17 mouse cellular contexts compared by ENCODE assay signal in genomic region chr4:148071508-148071907, GRCm38 (mm10). TPM values are rescaled to one million over a fixed set of nuclear protein-coding genes. Genes with fewer than 3 reads are reported as not detected.
DNase-seq lines count a peak whose midpoint lies in the region; ATAC-seq lines count a peak whose summit lies in the region.
"Had no signal": no experiment of that assay in that cellular context is flagged by ENCODE, and none has a peak within 500 bp of the region (broad histone marks: within the 10 kb centered on the region; RNA-seq: fewer than 3 reads in every experiment).

No protein-coding gene starts in this region.

- no peak overlapping the region for H3K4me2 ChIP-seq in kidney, embryonic 15.5 days
- H3K4me2 ChIP-seq: liver, embryonic 13.5 days; neural tube, embryonic 13.5 days; stomach, embryonic 15.5 days had no signal

- H3K27me3 ChIP-seq in kidney, embryonic 15.5 days: no peaks in the 10 kb centered on the region
- H3K27me3 ChIP-seq: liver, embryonic 13.5 days; neural tube, embryonic 13.5 days; stomach, embryonic 15.5 days had no signal

- H3K36me3 ChIP-seq in kidney, embryonic 15.5 days: no peaks in the 10 kb centered on the region
- H3K36me3 ChIP-seq: liver, embryonic 13.5 days; neural tube, embryonic 13.5 days; stomach, embryonic 15.5 days had no signal

- peak; percentile 48 to 53 for DNase-seq in heart, adult 9 months (ENCODE audit: low spot score in 2 of 2)
- no peak for DNase-seq in heart, adult 8-10 months (ENCODE audit: low spot score)
- peak; percentile 39 to 51 for DNase-seq in kidney, adult 8-10 months
- peak; percentile 46 to 81 for DNase-seq in kidney, postnatal 25 days
- peak; percentile 67 for DNase-seq in skeletal muscle tissue, adult 2 months (ENCODE audit: low read depth, low spot score)
- DNase-seq: cerebellum, postnatal 25 days; forebrain, postnatal 0 days; liver, embryonic 13.5 days; lung, postnatal 10 days had no signal

- H3K4me3 ChIP-seq in kidney, embryonic 15.5 days (replicated peaks): no peak overlapping the region
- H3K4me3 ChIP-seq: liver, embryonic 13.5 days; megakaryocyte, embryonic 14.5 days; neural tube, embryonic 13.5 days; stomach, embryonic 15.5 days had no signal

- no peaks in the 10 kb centered on the region for H3K9me3 ChIP-seq in kidney, embryonic 15.5 days (replicated peaks)
- H3K9me3 ChIP-seq: liver, embryonic 13.5 days; megakaryocyte, embryonic 14.5 days; neural tube, embryonic 13.5 days; stomach, embryonic 15.5 days had no signal

- H3K9ac ChIP-seq in kidney, embryonic 15.5 days: no peak overlapping the region
- H3K9ac ChIP-seq: forebrain, postnatal 0 days; liver, embryonic 13.5 days; neural tube, embryonic 13.5 days; stomach, embryonic 15.5 days had no signal

- no peak for ATAC-seq in kidney, embryonic 15.5 days (replicated peaks; ENCODE audit: low FRiP score)
- no peak for ATAC-seq in activated CD4-positive, CD25-positive, alpha-beta regulatory T cell, adult 4 months
- ATAC-seq: CD4-positive, CD25-positive, alpha-beta regulatory T cell, adult 4 months; forebrain, postnatal 0 days; inflammation-experienced regulatory T-cells, adult 6 months had no signal

- no peak overlapping the region for H3K27ac ChIP-seq in kidney, embryonic 15.5 days
- H3K27ac ChIP-seq: liver, embryonic 13.5 days; neural tube, embryonic 13.5 days; stomach, embryonic 15.5 days had no signal

- 37% methylated on average over 5 of the region's 5 CpGs for WGBS in kidney, embryonic 15.5 days

- H3K4me1 ChIP-seq in kidney, embryonic 15.5 days: peaks cover 25% of the 10 kb centered on the region

RNA-seq across cellular contexts. Expression of gene Agtrap, which starts 16.3 kb away (rescaled TPM):
- 10 to 100 TPM; 45.2 to 51.5 (median 48.2) TPM for total RNA-seq in heart, adult 8-10 months (2022)
- polyA plus RNA-seq in kidney, embryonic 15.5 days (2015; fragmentation: Nextera tagmentation; extraction: Ambion mirVana): 20.6 and 24.4 TPM in 2 replicates
- 10 to 100 TPM; 16.7 to 17.4 TPM for polyA plus RNA-seq in activated CD4-positive, CD25-positive, alpha-beta regulatory T cell, adult 4 months (2017; shearing (Covaris generic))

RNA-seq across cellular contexts. Expression of gene Mthfr, which starts 32.6 kb away (rescaled TPM):
- total RNA-seq in heart, adult 8-10 months (2022): 1 to 10 TPM; 8.0 to 9.8 (median 8.6) TPM
- 23.6 and 24.1 TPM in 2 replicates for polyA plus RNA-seq in kidney, embryonic 15.5 days (2015; fragmentation: Nextera tagmentation; extraction: Ambion mirVana)
- 10 to 100 TPM in 1 of 2 experiments, 1 to 10 TPM in 1; 6.0 to 12.9 TPM for polyA plus RNA-seq in activated CD4-positive, CD25-positive, alpha-beta regulatory T cell, adult 4 months (2017; shearing (Covaris generic))

RNA-seq across cellular contexts. Expression of gene Clcn6, which starts 32.9 kb away (rescaled TPM):
- 1 to 10 TPM; 7.1 to 9.8 (median 8.9) TPM for total RNA-seq in heart, adult 8-10 months (2022)
- polyA plus RNA-seq in kidney, embryonic 15.5 days (2015; fragmentation: Nextera tagmentation; extraction: Ambion mirVana): 6.4 and 6.6 TPM in 2 replicates
- polyA plus RNA-seq in activated CD4-positive, CD25-positive, alpha-beta regulatory T cell, adult 4 months (2017; shearing (Covaris generic)): 1 to 10 TPM; 2.4 to 3.3 TPM

RNA-seq across cellular contexts. Expression of gene Mad2l2, which starts 58.7 kb away (rescaled TPM):
- total RNA-seq in heart, adult 8-10 months (2022): 10 to 100 TPM in 3 of 4 experiments, 1 to 10 TPM in 1; 6.9 to 13.6 (median 11.7) TPM
- 65.5 and 69.8 TPM in 2 replicates for polyA plus RNA-seq in kidney, embryonic 15.5 days (2015; fragmentation: Nextera tagmentation; extraction: Ambion mirVana)
- 10 to 100 TPM; 39.2 to 48.2 TPM for polyA plus RNA-seq in activated CD4-positive, CD25-positive, alpha-beta regulatory T cell, adult 4 months (2017; shearing (Covaris generic))

RNA-seq across cellular contexts. Expression of gene Draxin, which starts 59.0 kb away (rescaled TPM):
- total RNA-seq in heart, adult 8-10 months (2022): under 1 TPM; 0.06 to 0.20 (median 0.07) TPM
- 0.46 and 0.62 TPM in 2 replicates for polyA plus RNA-seq in kidney, embryonic 15.5 days (2015; fragmentation: Nextera tagmentation; extraction: Ambion mirVana)
- polyA plus RNA-seq in activated CD4-positive, CD25-positive, alpha-beta regulatory T cell, adult 4 months (2017; shearing (Covaris generic)): under 1 TPM in 1 of 2 experiments, not detected in 1; 0.11 TPM
- total RNA-seq: gastrocnemius, adult 8-10 months had no signal
- polyA plus RNA-seq: CD4-positive, CD25-positive, alpha-beta regulatory T cell, adult 4 months; inflammation-experienced regulatory T-cells, adult 6 months had no signal
